Mouse (Mus musculus): ENCODE measurements around the gene Gpr65. TPM values are rescaled to one million over a fixed set of nuclear protein-coding genes. Genes with fewer than 3 reads are reported as not detected.
"Not testable (repeated sequence)": the region's sequence is repeated elsewhere in the genome, so short reads cannot be mapped to it uniquely, and the experiment has no call there.

The Gpr65 gene
- polyA plus RNA-seq (2016; fragmentation: Nextera tagmentation; extraction: Ambion mirVana), result 0.59 and 0.66 TPM in 2 replicates

- no peak for ATAC-seq (ENCODE audit: insufficient number of reproducible peaks, insufficient read depth, low FRiP score, low TSS enrichment, low read depth)
- no peak within 1 kb of the TSS for H3K4me3 ChIP-seq (replicated peaks)
- no peak within 1 kb of the TSS for H3K4me2 ChIP-seq
- H3K9ac ChIP-seq (replicated peaks), result no peak within 1 kb of the TSS
- 87% methylated on average over 13 of the region's 13 CpGs for whole genome bisulfite sequencing
- H3K4me1 ChIP-seq (replicated peaks), result no peaks in the 10 kb centered on the region; the same call in 1 of the 2 replicates
- no peaks in the 10 kb centered on the region for H3K36me3 ChIP-seq
- H3K9me3 ChIP-seq, result no peaks in the 10 kb centered on the region
- H3K27me3 ChIP-seq, result no peaks in the 10 kb centered on the region; the same call in 1 of the 2 replicates
- H3K27ac ChIP-seq, result no peak within 1 kb of the TSS
These were observed at the start of gene Gpr65 for GRCm38 (mm10) chr12:98268441-98269369. TSS of gene Gpr65 (plus strand) at chr12:98268635.

- 83% methylated on average over 5 of the region's 5 CpGs for WGBS
- H3K27ac ChIP-seq, result no peak overlapping the region
- H3K9ac ChIP-seq (replicated peaks), result no peak overlapping the region
- H3K36me3 ChIP-seq, result peaks cover 15% of the 10 kb centered on the region
- H3K4me3 ChIP-seq (replicated peaks), result no peak overlapping the region
- H3K9me3 ChIP-seq, result no peaks in the 10 kb centered on the region
- ATAC-seq (ENCODE audit: insufficient number of reproducible peaks, insufficient read depth, low FRiP score, low TSS enrichment, low read depth), result no peak
- no peaks in the 10 kb centered on the region for H3K27me3 ChIP-seq
- no peak overlapping the region for H3K4me2 ChIP-seq
- no peaks in the 10 kb centered on the region for H3K4me1 ChIP-seq (replicated peaks)
These were observed 45.1 kb upstream of the Gpr65 start for GRCm38 (mm10) chr12:98223286-98223685.

- H3K9ac ChIP-seq (replicated peaks), result no peak overlapping the region
- no peaks in the 10 kb centered on the region for H3K27me3 ChIP-seq
- no peak overlapping the region for H3K4me2 ChIP-seq
- H3K4me1 ChIP-seq (replicated peaks), result no peaks in the 10 kb centered on the region
- H3K9me3 ChIP-seq, result no peaks in the 10 kb centered on the region
- no peak overlapping the region for H3K4me3 ChIP-seq (replicated peaks)
- peaks cover 15% of the 10 kb centered on the region for H3K36me3 ChIP-seq
- no peak overlapping the region for H3K27ac ChIP-seq
- no peak for ATAC-seq (ENCODE audit: insufficient number of reproducible peaks, insufficient read depth, low FRiP score, low TSS enrichment, low read depth)
- 87% methylated on average over 2 of the region's 2 CpGs for WGBS
These were observed 41.4 kb upstream of the Gpr65 start for GRCm38 (mm10) chr12:98227037-98227436.

GRCm38 (mm10) chr12:98238478-98238877 is 30.0 kb upstream of the Gpr65 start:
- H3K27me3 ChIP-seq; H3K4me3 ChIP-seq (replicated peaks); H3K9ac ChIP-seq (replicated peaks); H3K36me3 ChIP-seq; H3K4me2 ChIP-seq; H3K4me1 ChIP-seq (replicated peaks); H3K27ac ChIP-seq; H3K9me3 ChIP-seq; ATAC-seq (ENCODE audit: insufficient number of reproducible peaks, insufficient read depth, low FRiP score, low TSS enrichment, low read depth): not testable (repeated sequence)
- 92% methylated on average over 6 of the region's 6 CpGs for WGBS

- Histone ChIP-seq H3K27ac (no peak overlapping the region), H3K27me3 (no peaks in the 10 kb centered on the region), H3K9me3 (no peaks in the 10 kb centered on the region), H3K4me3 (replicated peaks) (no peak overlapping the region), H3K9ac (replicated peaks) (no peak overlapping the region), H3K4me1 (replicated peaks) (peaks cover 3% of the 10 kb centered on the region; the same call in 1 of the 2 replicates), H3K4me2 (no peak overlapping the region), H3K36me3 (peaks cover 3% of the 10 kb centered on the region; the same call in 1 of the 2 replicates)
- ATAC-seq (ENCODE audit: insufficient number of reproducible peaks, insufficient read depth, low FRiP score, low TSS enrichment, low read depth), result no peak
- 61% methylated on average over 4 of the region's 4 CpGs for WGBS
These were observed 24.3 kb upstream of the Gpr65 start for GRCm38 (mm10) chr12:98244161-98244560.

GRCm38 (mm10) chr12:98244865-98245264 is 23.6 kb upstream of the Gpr65 start:
- H3K36me3 ChIP-seq, result peaks cover 3% of the 10 kb centered on the region; the same call in 1 of the 2 replicates
- no peak overlapping the region for H3K4me3 ChIP-seq (replicated peaks)
- no peak overlapping the region for H3K4me2 ChIP-seq
- H3K9me3 ChIP-seq, result no peaks in the 10 kb centered on the region
- no peak overlapping the region for H3K9ac ChIP-seq (replicated peaks)
- WGBS, result 90% methylated on average over 5 of the region's 5 CpGs
- ATAC-seq (ENCODE audit: insufficient number of reproducible peaks, insufficient read depth, low FRiP score, low TSS enrichment, low read depth), result no peak
- no peaks in the 10 kb centered on the region for H3K27me3 ChIP-seq
- H3K4me1 ChIP-seq (replicated peaks), result peaks cover 3% of the 10 kb centered on the region; the same call in 1 of the 2 replicates
- H3K27ac ChIP-seq, result no peak overlapping the region

- Histone ChIP-seq H3K4me1 (replicated peaks) (peaks cover 3% of the 10 kb centered on the region; the same call in 1 of the 2 replicates), H3K27ac (no peak overlapping the region), H3K9ac (replicated peaks) (no peak overlapping the region), H3K9me3 (no peaks in the 10 kb centered on the region), H3K4me3 (replicated peaks) (no peak overlapping the region), H3K27me3 (no peaks in the 10 kb centered on the region), H3K4me2 (no peak overlapping the region), H3K36me3 (peaks cover 12% of the 10 kb centered on the region)
- WGBS, result 68% methylated on average over 4 of the region's 4 CpGs
- no peak for ATAC-seq (ENCODE audit: insufficient number of reproducible peaks, insufficient read depth, low FRiP score, low TSS enrichment, low read depth)
These were observed 21.6 kb upstream of the Gpr65 start for GRCm38 (mm10) chr12:98246835-98247234.

GRCm38 (mm10) chr12:98249671-98250070 is 18.8 kb upstream of the Gpr65 start:
- no peak overlapping the region for H3K4me3 ChIP-seq (replicated peaks)
- no peak for ATAC-seq (ENCODE audit: insufficient number of reproducible peaks, insufficient read depth, low FRiP score, low TSS enrichment, low read depth)
- no peak overlapping the region for H3K27ac ChIP-seq
- no peaks in the 10 kb centered on the region for H3K4me1 ChIP-seq (replicated peaks)
- no peaks in the 10 kb centered on the region for H3K27me3 ChIP-seq
- H3K9ac ChIP-seq (replicated peaks), result no peak overlapping the region
- WGBS, result 76% methylated on average over 3 of the region's 3 CpGs
- no peaks in the 10 kb centered on the region for H3K9me3 ChIP-seq
- no peak overlapping the region for H3K4me2 ChIP-seq
- H3K36me3 ChIP-seq, result peaks cover 17% of the 10 kb centered on the region

GRCm38 (mm10) chr12:98250327-98250726 is 18.1 kb upstream of the Gpr65 start:
- Histone ChIP-seq H3K27ac (no peak overlapping the region), H3K4me1 (replicated peaks) (no peaks in the 10 kb centered on the region), H3K9ac (replicated peaks) (no peak overlapping the region), H3K4me2 (no peak overlapping the region), H3K27me3 (no peaks in the 10 kb centered on the region), H3K36me3 (peaks cover 14% of the 10 kb centered on the region), H3K9me3 (no peaks in the 10 kb centered on the region), H3K4me3 (replicated peaks) (no peak overlapping the region)
- ATAC-seq (ENCODE audit: insufficient number of reproducible peaks, insufficient read depth, low FRiP score, low TSS enrichment, low read depth), result no peak
- WGBS, result 73% methylated on average over 8 of the region's 8 CpGs

GRCm38 (mm10) chr12:98252417-98252816 is 16.0 kb upstream of the Gpr65 start:
- no peak overlapping the region for H3K27ac ChIP-seq
- no peak overlapping the region for H3K9ac ChIP-seq (replicated peaks)
- peaks cover 17% of the 10 kb centered on the region for H3K36me3 ChIP-seq
- no peak for ATAC-seq (ENCODE audit: insufficient number of reproducible peaks, insufficient read depth, low FRiP score, low TSS enrichment, low read depth)
- no peaks in the 10 kb centered on the region for H3K9me3 ChIP-seq
- no peak overlapping the region for H3K4me2 ChIP-seq
- no peaks in the 10 kb centered on the region for H3K27me3 ChIP-seq
- peaks cover 2% of the 10 kb centered on the region; the same call in 1 of the 2 replicates for H3K4me1 ChIP-seq (replicated peaks)
- WGBS, result 71% methylated on average over 2 of the region's 2 CpGs
- no peak overlapping the region for H3K4me3 ChIP-seq (replicated peaks)

- H3K9me3 ChIP-seq, result no peaks in the 10 kb centered on the region
- WGBS, result 93% methylated on average over 13 of the region's 13 CpGs
- H3K36me3 ChIP-seq, result peaks cover 12% of the 10 kb centered on the region
- H3K4me2 ChIP-seq, result no peak overlapping the region
- no peak for ATAC-seq (ENCODE audit: insufficient number of reproducible peaks, insufficient read depth, low FRiP score, low TSS enrichment, low read depth)
- H3K27me3 ChIP-seq, result no peaks in the 10 kb centered on the region
- H3K9ac ChIP-seq (replicated peaks), result no peak overlapping the region
- peaks cover 7% of the 10 kb centered on the region; the same call in 1 of the 2 replicates for H3K4me1 ChIP-seq (replicated peaks)
- no peak overlapping the region for H3K4me3 ChIP-seq (replicated peaks)
- H3K27ac ChIP-seq, result no peak overlapping the region
These were observed 13.0 kb upstream of the Gpr65 start for GRCm38 (mm10) chr12:98255373-98255995.

All from limb, embryonic 12.5 days (tissue).